Mouse (Mus musculus): ENCODE measurements around the gene Fam227a. TPM values are rescaled to one million over a fixed set of nuclear protein-coding genes. Genes with fewer than 3 reads are reported as not detected.

The Fam227a gene
- 2.1 to 2.4 TPM (median 2.3 TPM) in 4 replicates for total RNA-seq (2023; ENCODE audit: inconsistent age)

DNA sequence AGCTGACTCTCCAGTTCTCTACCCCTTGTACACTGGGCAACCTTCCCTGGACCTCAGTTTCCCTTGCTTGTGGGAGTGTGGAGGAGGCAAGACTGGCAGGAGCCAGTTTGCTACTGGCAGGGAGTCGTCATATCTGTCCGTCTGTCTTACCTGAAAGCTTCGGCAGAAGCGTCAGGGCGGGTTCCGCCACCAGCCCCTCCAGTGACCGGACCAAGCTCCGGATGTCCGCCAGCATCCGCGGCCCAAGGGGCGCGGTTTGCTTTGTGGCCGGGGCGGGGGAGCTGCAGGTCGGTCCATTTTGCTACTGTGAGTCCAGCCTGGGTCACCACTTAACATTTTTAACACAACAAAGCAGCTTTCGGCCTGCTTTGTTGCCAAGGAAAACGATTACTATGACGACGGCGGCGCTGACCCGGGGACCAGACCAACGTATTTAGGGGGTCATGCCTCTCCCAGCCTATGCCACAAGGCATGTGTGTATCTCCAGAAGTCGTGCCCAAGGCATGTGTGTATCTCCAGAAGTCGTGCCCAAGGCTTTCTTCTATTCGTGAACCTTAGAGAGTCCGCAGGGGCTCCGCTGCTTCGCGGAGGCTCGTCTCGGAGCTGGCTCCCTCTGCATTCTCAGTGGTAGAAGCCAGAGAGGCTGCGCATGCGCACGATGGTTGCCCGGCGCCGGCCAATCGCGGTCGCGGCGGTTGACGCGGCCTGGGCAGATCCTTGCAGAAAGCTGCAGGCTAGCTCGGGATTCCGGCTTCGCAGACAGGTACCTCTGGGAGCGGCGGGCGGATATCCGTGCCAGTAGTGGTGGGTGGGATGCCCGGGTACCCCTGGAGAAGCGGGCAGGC is at the start of gene Fam227a, which contains the start of gene Cby1:
Gene Fam227a, minus strand, starts transcription at position 426 of the 845 bp plus-strand sequence.
Gene Cby1, plus strand, starts transcription at position 669 of the 845 bp plus-strand sequence.

DNA sequence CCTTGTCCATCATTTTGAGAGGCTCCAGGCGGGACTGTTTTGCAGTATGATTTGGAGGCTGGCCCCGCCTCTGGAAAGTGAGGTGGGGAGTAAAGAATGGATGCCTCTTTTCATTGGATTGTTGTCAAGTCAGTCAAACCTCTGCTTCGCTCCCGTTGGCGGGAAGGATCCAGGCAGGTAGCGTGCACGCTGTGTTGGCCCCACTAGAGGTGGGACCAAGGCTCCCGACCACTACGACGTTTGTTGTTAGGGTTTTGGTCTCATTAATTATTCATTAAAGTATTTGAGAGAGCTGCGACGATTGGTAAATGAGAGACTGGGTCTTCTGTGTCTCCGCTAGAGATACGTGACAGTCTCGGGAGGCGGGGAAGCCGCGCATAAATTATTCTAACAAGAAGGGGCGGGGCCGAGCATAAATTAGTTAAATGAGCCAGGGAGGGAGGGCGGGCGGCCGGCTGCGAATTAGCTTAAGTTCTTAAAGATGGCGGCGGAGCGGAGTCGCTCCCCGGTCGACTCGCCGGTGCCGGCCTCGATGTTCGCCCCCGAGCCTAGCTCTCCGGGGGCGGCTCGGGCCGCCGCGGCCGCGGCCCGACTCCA is 31.8 kb upstream of the Fam227a start, which contains the start of gene Gtpbp1:
Gene Gtpbp1, plus strand, starts transcription at position 420 of the 597 bp plus-strand sequence.

DNA sequence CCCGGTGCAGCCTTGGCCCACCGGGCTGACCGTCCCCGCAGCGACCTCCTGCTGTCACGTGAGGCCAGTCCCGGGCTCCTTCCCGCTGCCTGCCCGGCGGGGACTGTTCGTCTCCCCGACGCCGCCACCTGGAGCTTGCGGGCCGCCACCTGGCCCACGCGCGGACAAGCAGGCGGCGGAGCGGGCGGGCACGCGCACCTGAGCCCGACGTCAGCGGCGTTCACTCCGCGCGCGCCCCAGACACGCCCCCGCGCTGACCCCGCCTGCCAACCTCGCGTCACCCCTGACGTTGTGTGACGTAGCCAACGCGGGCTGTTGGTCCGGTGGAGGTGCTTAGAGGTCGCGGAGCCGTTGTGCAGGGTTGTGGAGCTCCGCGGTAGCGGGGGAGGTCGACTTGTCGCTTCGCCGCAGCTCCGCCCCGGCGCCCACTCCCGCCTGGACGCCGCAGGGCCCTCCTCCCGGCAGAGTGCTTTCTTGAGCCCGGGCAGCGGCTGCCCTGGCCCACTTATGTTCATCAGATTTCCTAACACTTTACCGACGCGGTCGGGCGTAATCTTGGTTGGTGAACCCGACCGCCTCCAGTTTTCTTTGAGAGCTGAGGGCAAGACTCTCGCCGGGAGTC is 29.0 kb upstream of the Fam227a start, which contains the start of gene Josd1:
Gene Josd1, minus strand, starts transcription at position 274 of the 622 bp plus-strand sequence.

DNA sequence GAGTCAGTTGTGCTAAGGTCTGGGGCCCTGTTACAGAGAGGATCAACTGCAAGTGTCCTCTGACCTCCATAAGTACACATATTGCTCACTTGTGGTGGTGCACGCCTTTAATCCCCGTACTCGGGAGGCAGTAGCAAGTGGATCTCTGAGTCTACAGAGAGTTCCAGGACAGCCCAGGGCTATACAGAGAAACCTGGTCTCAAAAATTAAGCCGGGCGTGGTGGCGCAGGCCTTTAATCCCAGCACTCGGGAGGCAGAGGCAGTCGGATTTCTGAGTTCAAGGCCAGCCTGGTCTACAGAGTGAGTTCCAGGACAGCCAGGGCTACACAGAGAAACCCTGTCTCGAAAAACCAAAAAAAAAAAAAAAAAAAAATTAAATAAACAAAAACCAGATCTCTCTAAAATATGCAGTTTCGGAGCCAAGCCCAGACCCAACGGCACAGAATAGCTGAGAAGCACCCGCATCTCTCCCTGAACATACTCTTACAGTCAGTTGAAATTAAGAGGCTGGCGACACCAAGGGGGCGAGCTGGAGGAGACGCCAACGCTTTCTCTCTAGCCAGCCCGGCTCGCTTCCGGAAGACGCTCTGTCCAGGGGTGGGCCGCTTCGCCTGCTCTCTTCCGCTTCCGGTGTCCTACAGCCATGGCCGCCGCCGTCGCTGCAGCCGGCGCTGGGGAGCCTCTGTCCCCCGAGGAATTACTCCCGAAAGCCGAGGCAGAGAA is 11.7 kb upstream of the Fam227a start, which contains the start of gene Tomm22:
Gene Tomm22, plus strand, starts transcription at position 613 of the 723 bp plus-strand sequence.

DNA sequence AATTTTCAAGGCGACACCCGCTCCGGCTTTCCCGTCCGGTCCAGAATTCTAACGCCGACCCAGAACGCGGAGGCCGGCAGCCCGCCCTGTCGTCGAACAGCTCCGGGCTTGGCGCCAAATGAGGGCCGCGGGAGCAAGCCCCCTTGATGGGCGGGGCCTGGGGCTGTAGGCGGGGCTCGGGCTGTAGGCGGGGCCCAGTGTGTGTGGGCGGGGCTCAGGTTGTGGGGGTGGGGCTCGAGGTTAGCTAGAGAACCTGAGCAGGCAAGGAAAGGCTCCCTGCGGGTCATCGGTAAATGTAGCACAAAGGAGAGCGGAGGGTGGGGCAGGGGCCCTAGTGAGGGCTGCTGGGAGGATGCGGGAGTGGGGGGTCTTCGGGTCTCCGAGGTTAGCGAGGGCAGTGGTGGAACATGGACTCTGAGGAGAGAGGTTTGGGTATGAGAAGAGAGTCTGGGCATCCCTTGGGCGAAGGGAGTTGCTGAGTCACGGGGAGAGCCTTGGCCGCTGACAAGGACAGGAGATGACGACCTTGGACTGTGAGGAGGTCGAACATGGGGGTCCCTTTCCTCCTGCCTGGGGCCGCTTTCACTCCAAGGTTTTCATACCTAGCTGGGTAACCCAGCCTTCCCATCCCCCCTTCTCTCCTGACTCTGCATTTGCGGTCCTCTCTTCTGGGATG is 53.6 kb downstream of the Fam227a start, which contains the start of gene Dmc1:
Gene Dmc1, minus strand, starts transcription at position 120 of the 676 bp plus-strand sequence.

Other genes starting within 250 kb of the Fam227a start
- 45.4 to 51.2 TPM (median 47.9 TPM) in 4 replicates for gene Csnk1e, start 203.4 kb downstream of the Fam227a start, total RNA-seq (2023; ENCODE audit: inconsistent age)
- gene Kcnj4, start 153.7 kb downstream of the Fam227a start, total RNA-seq (2023; ENCODE audit: inconsistent age): not detected in 4 replicates
- gene Kdelr3, start 142.5 kb downstream of the Fam227a start, total RNA-seq (2023; ENCODE audit: inconsistent age): not detected in 4 replicates
- gene Ddx17, start 112.2 kb downstream of the Fam227a start, total RNA-seq (2023; ENCODE audit: inconsistent age): 401 to 416 TPM (median 406 TPM) in 4 replicates
- 0.30 to 0.39 TPM in 2 of 4 replicates, not detected in the others for gene Dmc1, start 53.8 kb downstream of the Fam227a start, total RNA-seq (2023; ENCODE audit: inconsistent age)
- 6.6 to 9.5 TPM (median 6.8 TPM) in 4 replicates for gene Cby1, start 243 bp upstream of the Fam227a start, total RNA-seq (2023; ENCODE audit: inconsistent age)
- gene Tomm22, start 11.9 kb upstream of the Fam227a start, total RNA-seq (2023; ENCODE audit: inconsistent age): 95.1 to 108 TPM (median 104 TPM) in 4 replicates
- 24.3 to 26.6 TPM (median 25.1 TPM) in 4 replicates for gene Josd1, start 29.0 kb upstream of the Fam227a start, total RNA-seq (2023; ENCODE audit: inconsistent age)
- gene Gtpbp1, start 31.9 kb upstream of the Fam227a start, total RNA-seq (2023; ENCODE audit: inconsistent age): 61.4 to 79.2 TPM (median 74.3 TPM) in 4 replicates
- gene Sun2, start 83.6 kb upstream of the Fam227a start, total RNA-seq (2023; ENCODE audit: inconsistent age): 382 to 466 TPM (median 439 TPM) in 4 replicates
- gene Dnal4, start 118.9 kb upstream of the Fam227a start, total RNA-seq (2023; ENCODE audit: inconsistent age): 8.2 to 12.4 TPM (median 9.5 TPM) in 4 replicates
- 0.10 to 0.75 TPM (median 0.31 TPM) in 4 replicates for gene Nptxr, start 145.8 kb upstream of the Fam227a start, total RNA-seq (2023; ENCODE audit: inconsistent age)
- not detected in 4 replicates for gene Npcd, start 175.3 kb upstream of the Fam227a start, total RNA-seq (2023; ENCODE audit: inconsistent age)
- gene Cbx6, start 175.7 kb upstream of the Fam227a start, total RNA-seq (2023; ENCODE audit: inconsistent age): 11.3 to 16.7 TPM (median 14.5 TPM) in 4 replicates
- gene Apobec3, start 232.7 kb upstream of the Fam227a start, total RNA-seq (2023; ENCODE audit: inconsistent age): 346 to 372 TPM (median 358 TPM) in 4 replicates

All from B cell, adult (primary cell).